Mouse (Mus musculus) lung, postnatal 25 days (tissue): ENCODE results near the gene Foxn3.
A peak's percentile ranks its signal among the peaks of the same experiment; 100 is the strongest.

Experiments
- DNase-seq: peaks from one replicate; pipeline ENCODE4 v3.0.0; 2022; ENCODE audit warnings: low spot score

The Foxn3 gene

DNA sequence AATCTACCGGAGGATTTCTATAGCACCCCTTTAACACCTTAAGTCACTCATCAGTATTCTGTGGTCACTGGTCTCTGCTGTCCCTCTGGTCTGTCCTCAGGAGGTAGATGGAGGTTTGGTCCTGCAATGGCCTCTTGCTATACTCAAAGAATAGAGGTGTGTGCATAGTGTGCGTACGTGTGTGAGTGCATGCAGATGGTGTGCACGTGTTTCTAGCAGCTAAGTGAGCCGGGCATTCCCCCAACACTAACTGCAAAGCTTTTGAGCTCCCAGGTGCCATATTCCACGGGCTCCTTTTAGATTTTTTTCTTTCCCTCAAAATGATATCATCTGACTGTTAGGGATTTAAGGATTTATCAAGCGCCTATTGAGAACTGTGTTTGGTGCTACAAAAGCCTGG is 269.9 kb downstream of the Foxn3 start:
- no peak for DNase-seq

DNA sequence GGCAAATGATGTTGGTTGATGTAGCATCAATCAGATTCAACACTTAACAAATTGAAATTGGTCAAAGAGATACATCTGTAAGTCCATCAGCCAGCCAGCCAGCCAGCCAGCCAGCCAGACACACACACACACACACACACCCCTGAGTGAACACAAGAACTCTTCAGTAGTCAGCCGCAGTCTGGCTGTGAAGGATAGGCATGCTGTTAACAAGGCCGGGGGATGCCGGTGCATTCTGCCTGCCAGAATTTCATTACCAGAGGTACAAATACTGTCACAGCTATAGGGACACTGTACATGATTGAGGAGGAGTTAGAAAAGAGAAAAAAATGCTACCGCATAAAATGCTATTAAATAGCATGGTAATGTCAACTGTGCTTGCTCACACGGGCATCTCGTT is 271.2 kb downstream of the Foxn3 start:
- DNase-seq = no peak

GRCm38 (mm10) chr12:99287081-99287480 is 276.3 kb downstream of the Foxn3 start:
- no peak for DNase-seq

DNA sequence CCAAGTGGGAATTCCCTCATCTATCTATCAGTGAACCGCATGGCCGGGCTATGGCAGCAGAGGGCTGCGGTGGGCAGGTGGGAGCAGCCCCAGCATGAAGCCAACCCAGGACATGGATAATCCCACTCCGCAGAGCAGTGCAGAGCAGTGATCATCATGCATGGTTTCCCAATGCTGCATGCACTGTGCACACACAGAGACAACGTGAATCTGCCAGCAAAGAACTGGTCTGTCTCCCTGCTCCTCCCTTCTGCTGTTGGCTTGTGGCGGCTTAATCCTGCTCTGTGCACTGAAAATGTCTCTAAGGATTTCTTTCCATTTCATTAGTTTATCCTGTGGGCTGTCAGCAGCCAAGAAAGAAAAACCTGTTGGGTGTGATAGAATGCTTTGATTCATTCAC is 276.7 kb downstream of the Foxn3 start:
- DNase-seq = no peak

DNA sequence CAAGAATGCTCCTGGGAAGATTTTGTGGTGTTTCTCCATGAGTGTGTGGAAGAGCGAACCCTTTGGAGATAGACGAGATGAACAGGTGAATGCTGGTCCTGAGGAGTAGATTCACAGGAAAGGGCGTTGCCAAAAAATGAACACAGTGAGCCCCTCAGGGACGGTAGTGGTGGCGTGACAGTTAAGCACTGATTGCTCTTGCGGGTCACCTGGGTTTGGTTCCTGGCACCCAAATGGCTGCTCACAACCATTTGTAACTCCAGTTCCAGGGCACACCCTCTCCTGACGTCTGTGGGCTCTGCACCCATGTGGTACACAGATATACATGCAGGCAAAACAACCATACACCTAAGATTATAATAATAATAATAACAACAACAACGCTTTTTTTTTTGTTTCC is 277.7 kb downstream of the Foxn3 start:
- DNase-seq = no peak

DNA sequence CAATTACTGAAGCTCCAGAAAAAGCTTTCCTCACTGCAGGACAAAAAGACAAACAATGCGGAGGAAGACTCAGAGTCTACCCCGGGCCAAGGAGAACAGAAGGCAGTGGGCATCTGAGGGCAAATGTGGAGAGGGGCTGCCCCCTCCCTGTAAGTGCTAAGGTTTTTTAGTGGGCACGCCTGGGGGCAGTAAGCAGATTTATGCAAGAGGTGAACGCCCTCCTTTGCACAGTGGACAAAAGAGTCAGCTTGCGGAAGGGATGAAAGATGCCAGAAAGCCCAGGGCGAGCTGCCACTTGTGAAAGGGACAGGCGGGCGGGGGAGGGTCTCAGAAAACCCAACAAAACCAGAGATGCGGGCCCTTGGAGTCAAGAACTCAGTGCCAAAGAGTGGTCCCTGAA is 278.2 kb downstream of the Foxn3 start:
- no peak for DNase-seq

DNA sequence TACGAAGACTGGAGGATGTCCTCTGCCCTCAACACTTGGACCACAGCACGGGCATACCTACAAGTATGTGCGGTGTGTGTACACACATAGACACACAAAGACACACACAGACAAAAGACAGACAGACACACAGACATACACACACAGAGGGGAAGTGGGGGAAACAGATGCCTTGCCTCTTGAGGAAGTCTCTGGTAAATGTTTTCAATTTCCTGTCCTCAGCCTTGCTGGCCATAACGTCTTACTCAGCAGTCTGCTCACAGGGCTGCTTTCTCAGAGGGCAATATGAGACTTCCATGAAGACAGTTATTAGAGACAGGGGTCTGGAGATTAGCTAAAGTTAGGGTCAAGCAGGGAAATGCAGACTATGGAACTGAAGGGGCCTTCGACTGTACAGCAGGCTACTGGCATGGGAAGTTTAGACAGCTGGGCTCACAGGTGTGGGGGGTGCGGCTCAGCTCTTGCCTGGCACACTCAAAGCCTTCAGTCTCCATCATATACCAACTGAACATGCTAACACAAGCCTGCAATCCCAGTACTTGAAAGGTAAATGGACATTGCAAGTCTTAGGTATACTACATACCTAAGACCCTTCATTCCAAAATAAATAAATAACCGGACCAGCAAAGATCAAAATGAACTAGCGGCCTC is 278.8 kb downstream of the Foxn3 start:
- no peak for DNase-seq

DNA sequence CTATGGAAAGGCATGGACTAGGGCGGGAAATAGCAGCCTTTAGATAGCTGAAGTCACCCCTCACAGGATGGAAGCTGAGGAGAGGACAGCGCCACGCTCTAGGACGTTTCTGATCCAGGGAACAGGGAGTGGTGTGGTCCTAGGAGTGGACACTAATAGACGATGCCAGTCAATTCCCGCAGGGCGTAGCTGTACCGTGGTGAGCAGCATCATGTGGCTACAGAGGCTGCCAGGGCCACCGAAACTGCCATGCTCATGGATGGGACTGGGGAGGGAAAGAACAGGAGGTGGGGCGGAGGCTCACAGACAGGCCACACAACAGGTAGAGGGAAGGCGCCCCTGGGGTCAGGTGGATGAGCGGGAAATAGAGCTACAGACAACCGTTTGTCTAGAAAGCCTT is 282.6 kb downstream of the Foxn3 start:
- DNase-seq = no peak

- no peak for DNase-seq
These were observed 283.1 kb downstream of the Foxn3 start for GRCm38 (mm10) chr12:99280291-99280690.

DNA sequence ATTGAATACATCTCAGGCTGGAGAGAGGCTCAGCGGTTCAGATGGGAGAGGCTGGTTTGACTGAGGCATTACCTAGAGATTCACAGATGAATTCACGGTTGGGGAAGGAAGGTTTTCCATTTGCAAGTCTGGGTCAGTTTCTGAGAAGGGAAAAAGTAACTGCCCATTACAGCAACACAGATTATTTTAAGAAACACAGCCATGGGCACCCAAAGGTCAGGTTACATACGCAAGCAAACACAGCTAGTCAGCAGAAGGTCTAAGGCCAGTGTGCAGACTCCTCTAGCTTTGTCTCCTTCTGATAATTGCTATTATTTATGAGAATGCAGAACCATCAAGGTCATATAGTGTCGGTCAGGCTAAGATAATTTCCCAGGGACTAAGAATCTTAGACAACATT is 284.0 kb downstream of the Foxn3 start:
- no peak for DNase-seq

DNA sequence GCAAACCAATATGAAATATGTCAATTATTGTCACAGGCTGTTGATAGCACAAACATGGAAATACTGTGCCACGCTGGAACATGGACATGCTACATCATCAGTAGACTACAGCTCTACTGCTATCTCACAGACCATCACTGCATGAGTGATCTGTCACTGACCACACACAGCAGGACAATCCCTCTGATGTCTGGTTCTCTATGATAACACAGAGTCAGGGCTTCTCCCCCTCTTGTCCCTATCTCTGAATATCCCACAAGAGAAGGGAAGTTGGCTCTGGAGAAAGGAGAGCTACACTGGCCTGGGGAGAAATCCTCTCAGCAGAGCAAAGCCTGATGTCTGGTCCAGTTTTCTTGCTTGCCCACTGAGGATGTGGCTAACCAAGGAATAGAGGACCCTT is 288.8 kb downstream of the Foxn3 start:
- no peak for DNase-seq

DNA sequence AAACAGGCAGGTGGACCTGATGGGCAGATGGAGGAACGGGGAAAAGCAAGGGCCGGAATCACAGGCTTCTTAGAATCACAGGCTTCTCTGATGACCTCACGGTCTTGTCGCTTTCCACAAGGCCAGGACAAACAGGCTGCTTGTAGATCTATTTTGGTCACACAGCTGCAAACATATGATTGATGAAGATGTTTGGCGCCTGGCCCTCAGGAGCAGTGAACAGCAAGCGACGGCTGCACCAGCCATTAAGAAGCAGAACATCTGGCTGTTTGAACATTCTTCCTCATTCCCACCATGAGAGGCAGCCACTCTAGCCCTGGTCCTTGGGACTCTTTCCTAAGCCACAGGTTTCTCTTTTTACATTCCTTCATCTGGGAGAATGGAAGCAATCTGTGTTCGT is 294.0 kb downstream of the Foxn3 start:
- peak; percentile 52 for DNase-seq

DNA sequence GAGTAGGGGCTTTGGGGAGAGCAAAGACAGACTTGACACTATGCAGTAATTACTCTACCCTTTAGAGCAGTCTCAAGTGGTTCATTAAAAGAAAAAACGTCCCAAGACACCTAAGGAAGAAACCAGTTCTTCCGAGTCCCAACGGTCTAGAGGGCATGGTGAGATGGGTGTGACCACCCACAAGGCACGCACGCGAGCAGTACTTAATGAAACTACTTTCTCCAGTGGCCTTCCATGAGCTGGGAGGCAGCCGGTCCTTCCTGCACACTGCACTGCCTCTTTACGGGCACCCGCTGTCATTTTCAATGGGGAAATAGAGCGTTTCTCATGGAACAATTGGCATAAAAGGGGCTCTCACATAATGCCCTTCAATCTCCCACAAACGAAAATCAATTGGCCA is 294.4 kb downstream of the Foxn3 start:
- DNase-seq = no peak

DNA sequence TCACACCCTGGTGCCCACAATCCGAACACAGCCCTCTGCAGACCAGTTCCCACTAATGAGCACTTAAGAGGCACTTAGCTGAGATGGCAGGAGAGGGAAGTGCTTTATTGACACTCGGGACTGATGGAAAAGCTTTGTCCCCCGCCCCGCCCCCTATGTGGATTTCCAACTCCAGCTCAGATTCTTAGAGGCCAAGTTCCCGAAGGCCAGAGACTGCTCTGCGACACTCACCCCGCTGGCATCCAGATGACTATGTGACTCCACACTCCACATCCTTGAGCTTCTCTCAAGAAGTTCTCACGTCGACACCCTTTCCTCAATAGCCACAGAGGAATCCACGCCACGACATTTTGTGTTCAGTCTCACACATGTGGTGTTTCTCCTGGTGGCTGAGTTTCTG is 295.6 kb downstream of the Foxn3 start:
- peak; percentile 53 for DNase-seq

DNA sequence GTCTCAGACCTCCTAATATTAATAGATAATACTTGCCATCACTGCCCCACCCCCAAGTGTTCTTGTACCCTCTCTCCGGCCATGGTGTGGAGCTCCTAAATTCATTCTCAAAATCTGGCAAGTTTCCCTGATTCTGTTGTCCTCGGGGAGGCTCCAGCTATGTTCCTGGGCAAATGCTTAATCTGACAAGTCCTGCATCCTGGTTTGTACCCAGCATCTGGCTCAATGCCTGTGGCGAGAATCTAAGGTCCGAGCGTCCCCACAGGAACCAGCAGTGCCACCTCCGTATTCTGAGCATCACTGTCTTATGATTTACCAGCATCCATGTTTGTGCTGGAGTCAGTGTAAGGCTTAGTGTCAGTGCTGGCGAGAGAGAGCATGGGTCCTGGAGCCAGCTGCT is 296.9 kb downstream of the Foxn3 start:
- DNase-seq = no peak

DNA sequence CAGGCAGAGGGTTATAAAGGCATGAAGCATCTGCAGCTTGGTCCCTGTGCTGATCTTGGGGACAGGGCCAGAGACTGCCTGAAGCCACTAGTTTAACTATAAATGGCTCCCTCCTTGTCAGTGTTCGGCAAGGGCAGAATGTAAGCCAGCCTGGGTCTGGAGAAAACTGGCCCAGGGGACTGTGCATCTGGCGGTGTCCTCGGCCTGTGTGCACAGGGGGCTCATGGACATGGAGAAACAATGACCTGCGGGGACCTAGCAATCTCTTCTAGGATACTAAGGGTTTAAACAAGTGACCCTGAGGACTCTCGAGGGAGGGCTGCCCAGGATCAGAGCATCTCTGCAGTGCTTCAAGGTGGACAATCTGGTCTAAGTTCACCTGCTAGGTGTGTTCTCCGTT is 297.6 kb downstream of the Foxn3 start:
- no peak for DNase-seq

GRCm38 (mm10) chr12:99264386-99264785 is 299.0 kb downstream of the Foxn3 start:
- no peak for DNase-seq

GRCm38 (mm10) chr12:99263592-99264335 is 299.6 kb downstream of the Foxn3 start:
- DNase-seq = no peak

DNA sequence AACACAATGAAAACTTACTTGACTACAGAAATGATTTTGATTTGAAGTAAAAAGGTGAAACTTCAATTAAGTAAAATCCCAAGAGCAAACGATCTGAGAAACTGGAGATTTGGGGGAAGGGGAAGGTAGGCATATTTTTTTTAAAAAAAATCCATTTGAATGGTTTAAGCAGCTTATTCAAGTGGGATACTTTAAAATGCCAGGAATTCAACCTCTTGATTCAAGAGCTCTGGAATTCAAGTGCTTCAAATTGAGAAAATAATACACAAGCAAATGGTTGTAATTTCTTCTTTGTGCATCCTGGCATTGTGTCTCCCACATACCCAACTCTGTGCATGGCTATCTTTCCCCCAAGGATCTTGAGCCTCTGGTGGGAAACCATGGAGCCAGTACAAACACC is 300.5 kb downstream of the Foxn3 start:
- peak; percentile 38 for DNase-seq

- no peak for DNase-seq
These were observed 301.2 kb downstream of the Foxn3 start for GRCm38 (mm10) chr12:99262066-99262599.

GRCm38 (mm10) chr12:99260171-99260570 is 303.2 kb downstream of the Foxn3 start:
- no peak for DNase-seq

- DNase-seq = no peak
These were observed 305.8 kb downstream of the Foxn3 start for GRCm38 (mm10) chr12:99257570-99257969.

GRCm38 (mm10) chr12:99256997-99257396 is 306.4 kb downstream of the Foxn3 start:
- DNase-seq = no peak

GRCm38 (mm10) chr12:99256463-99256862 is 306.9 kb downstream of the Foxn3 start:
- DNase-seq = no peak
